Mouse (Mus musculus) bone marrow macrophage, adult 2 months (primary cell): ENCODE measurements at regions not wholly inside any gene's neighbourhood (a gene's known extent, or its start where the extent isn't known, plus 50 kb on each side); places are given as distances from the start of the nearest gene placed in this dataset.

ENCODE experiments used
- CTCF ChIP-seq: IDR thresholded peaks from 2 replicates; pipeline ENCODE4 v1.5.1; 2012; ENCODE audit warnings: low read depth, mild to moderate bottlenecking, low read length, moderate library complexity
- POLR2A ChIP-seq: IDR thresholded peaks from 2 replicates; pipeline ENCODE4 v1.6.1; 2012; ENCODE audit warnings: mild to moderate bottlenecking, low read depth, low read length, borderline replicate concordance

GRCm38 (mm10) chr10:83821089-83821488, 98.4 kb downstream of the 1500009L16Rik start:
- TF ChIP-seq POLR2A (no peak), CTCF (no peak)
